22 mouse cellular contexts compared by ENCODE assay signal in genomic region chr16:79400100-79400499, GRCm38 (mm10).
"Had no signal": no experiment of that assay in that cellular context is flagged by ENCODE, and none has a peak within 500 bp of the region (broad histone marks: within the 10 kb centered on the region; RNA-seq: fewer than 3 reads in every experiment).

No protein-coding gene starts in this region.

- H3K9me3 ChIP-seq: kidney, embryonic 15.5 days; liver, embryonic 13.5 days; midbrain, embryonic 12.5 days; neural tube, embryonic 13.5 days had no signal

- H3K4me1 ChIP-seq: kidney, embryonic 15.5 days; liver, embryonic 13.5 days; midbrain, embryonic 12.5 days; neural tube, embryonic 13.5 days had no signal

- H3K4me3 ChIP-seq: kidney, embryonic 15.5 days; left cerebral cortex, adult 2 months; liver, embryonic 13.5 days; midbrain, embryonic 12.5 days; myocyte; neural tube, embryonic 13.5 days had no signal

- H3K36me3 ChIP-seq: kidney, embryonic 15.5 days; liver, embryonic 13.5 days; midbrain, embryonic 12.5 days; neural tube, embryonic 13.5 days had no signal

- H3K9ac ChIP-seq: kidney, embryonic 15.5 days; liver, embryonic 13.5 days; midbrain, embryonic 12.5 days; neural tube, embryonic 13.5 days had no signal

- DNase-seq: kidney, adult 11 months; kidney, adult 8-10 months; kidney, postnatal 10 days; kidney, postnatal 36 days; layer of hippocampus, postnatal 36 days; liver, embryonic 13.5 days; lung, adult 2 months; lung, postnatal 14 days; lung, postnatal 4 days; right cerebral cortex, adult 18-20 months; right cerebral cortex, postnatal 14 days; right cerebral cortex, postnatal 4 days; thymus, adult 2 months; thymus, postnatal 14 days; thymus, postnatal 4 days had no signal

- H3K27ac ChIP-seq: kidney, embryonic 15.5 days; left cerebral cortex, adult 2 months; liver, embryonic 13.5 days; midbrain, embryonic 12.5 days; neural tube, embryonic 13.5 days; stomach, postnatal 0 days had no signal

- H3K4me2 ChIP-seq: kidney, embryonic 15.5 days; liver, embryonic 13.5 days; midbrain, embryonic 12.5 days; neural tube, embryonic 13.5 days had no signal

- H3K27me3 ChIP-seq: kidney, embryonic 15.5 days; liver, embryonic 13.5 days; midbrain, embryonic 12.5 days; neural tube, embryonic 13.5 days had no signal

- ATAC-seq: midbrain, embryonic 16.5 days had no signal
